Mouse (Mus musculus) forebrain, embryonic 15.5 days (tissue): ENCODE data around the gene Nipsnap2. TPM values are rescaled to one million over a fixed set of nuclear protein-coding genes. Genes with fewer than 3 reads are reported as not detected.
A peak's percentile ranks its signal among the peaks of the same experiment; 100 is the strongest.
"Not testable (repeated sequence)": the region's sequence is repeated elsewhere in the genome, so short reads cannot be mapped to it uniquely, and the experiment has no call there.

ENCODE experiments used
- ATAC-seq: fragments of 200-750 bp; cut with Nextera tagmentation; replicated peaks from 2 replicates; pipeline ENCODE4 v1.8.0; 2017; ENCODE audit warnings: mild to moderate bottlenecking, moderate TSS enrichment, moderate library complexity
- H3K27ac ChIP-seq: fragments of 300-500 bp; sonication (generic); replicated peaks from 2 replicates; pipeline ENCODE4 v1.5.1; 2015; ENCODE audit warnings: mild to moderate bottlenecking, inconsistent platforms
- H3K27me3 ChIP-seq: fragments of 300-500 bp; sonication (generic); 2 replicates; pipeline ENCODE4 v1.6.1; 2015; ENCODE audit warnings: inconsistent platforms
- H3K36me3 ChIP-seq: fragments of 300-500 bp; sonication (generic); 2 replicates; pipeline ENCODE4 v1.6.1; 2015; ENCODE audit warnings: mild to moderate bottlenecking, inconsistent platforms
- H3K4me1 ChIP-seq: fragments of 300-500 bp; sonication (generic); 2 replicates; pipeline ENCODE4 v1.6.1; 2015; ENCODE audit warnings: inconsistent platforms
- H3K4me2 ChIP-seq: fragments of 300-500 bp; sonication (generic); replicated peaks from 2 replicates; pipeline ENCODE4 v1.6.1; 2015; ENCODE audit warnings: mild to moderate bottlenecking, inconsistent platforms
- H3K4me3 ChIP-seq: fragments of 300-500 bp; sonication (generic); 2 replicates; pipeline ENCODE4 v1.5.1; 2015; ENCODE audit warnings: mild to moderate bottlenecking, inconsistent platforms
- H3K9ac ChIP-seq: fragments of 300-500 bp; sonication (generic); replicated peaks from 2 replicates; pipeline ENCODE4 v1.6.1; 2015; ENCODE audit warnings: mild to moderate bottlenecking, inconsistent platforms
- H3K9me3 ChIP-seq: fragments of 300-500 bp; sonication (generic); 2 replicates; pipeline ENCODE4 v1.6.1; 2016; ENCODE audit warnings: inconsistent platforms
- WGBS: fragments of 180-500 bp; shearing (Covaris S2); methylation state at CpG from one replicate; pipeline ENCODE4 v1.1.7; 2015; ENCODE audit warnings: mixed read lengths; 5-methylcytosine and 5-hydroxymethylcytosine counted together
- polyA plus RNA-seq: library from polyadenylated mRNA; unstranded; fragments of >200 nt; fragmentation: Nextera tagmentation; extraction: Ambion mirVana; gene quantifications from 2 replicates; pipeline ENCODE4 v1.2.1, GENCODE M21; 2015

The Nipsnap2 gene
- 75.0 and 79.4 TPM in 2 replicates for polyA plus RNA-seq

DNA sequence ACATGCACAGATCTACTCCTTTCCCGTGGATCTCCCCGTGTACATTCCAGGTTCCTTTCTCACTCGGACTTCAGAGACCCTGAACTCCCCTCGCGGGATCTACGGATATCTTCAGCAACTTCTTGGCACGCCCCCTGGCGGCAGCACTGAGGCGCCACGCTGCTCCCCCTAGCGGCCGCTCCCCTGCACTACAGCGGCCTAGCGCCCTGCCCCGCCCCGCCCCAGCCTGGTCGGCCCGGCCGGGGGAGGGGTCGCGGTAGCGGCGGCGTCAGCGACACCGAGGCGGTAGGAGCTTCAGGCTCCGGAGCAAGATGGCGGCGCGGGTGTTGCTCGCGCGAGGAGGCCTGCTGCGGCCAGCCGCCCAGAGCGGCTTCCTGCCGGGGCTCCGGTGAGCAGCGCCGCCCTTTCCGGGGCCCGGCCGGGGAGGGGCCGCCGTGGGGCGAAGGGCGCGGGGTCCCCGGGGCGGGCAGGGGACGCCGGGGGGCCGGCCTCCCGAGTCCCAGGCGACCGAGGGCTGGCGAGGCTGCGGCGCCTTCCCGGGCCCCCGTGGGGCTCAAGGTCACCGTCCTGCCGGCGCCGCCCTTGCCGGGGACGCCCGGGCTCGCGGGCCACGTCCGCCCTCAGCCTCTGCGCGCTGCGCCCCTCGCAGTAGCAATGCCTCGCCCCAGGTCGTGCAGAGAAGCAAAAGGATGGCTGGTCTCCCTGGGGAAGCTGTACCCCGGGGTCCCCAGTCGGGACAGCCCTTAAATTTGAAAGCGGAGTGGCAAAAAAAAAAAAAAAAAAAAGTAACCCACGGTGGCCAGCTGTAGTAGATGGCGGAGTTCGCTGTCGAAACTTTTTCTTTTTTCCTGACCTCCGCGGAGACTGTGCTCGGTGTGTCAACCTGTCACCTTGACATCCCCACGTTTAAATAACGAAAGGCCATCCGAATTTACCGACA lies at the start of gene Nipsnap2:
Nipsnap2 (plus strand) TSS at position 230 of the 940 bp plus-strand sequence.
- H3K4me2 ChIP-seq, result peak within 1 kb of the TSS; percentile 50
- no peaks in the 10 kb centered on the region for H3K27me3 ChIP-seq
- no peaks in the 10 kb centered on the region for H3K9me3 ChIP-seq
- peak within 1 kb of the TSS; percentile 93 for H3K27ac ChIP-seq
- H3K4me1 ChIP-seq, result peaks cover 11% of the 10 kb centered on the region
- WGBS, result under 1% methylated on average over 72 of the region's 93 CpGs
- peaks cover 2% of the 10 kb centered on the region; the same call in 1 of the 2 replicates for H3K36me3 ChIP-seq
- ATAC-seq, result peak; percentile 95
- H3K4me3 ChIP-seq, result peak within 1 kb of the TSS; percentile 91
- peak within 1 kb of the TSS; percentile 96 for H3K9ac ChIP-seq

DNA sequence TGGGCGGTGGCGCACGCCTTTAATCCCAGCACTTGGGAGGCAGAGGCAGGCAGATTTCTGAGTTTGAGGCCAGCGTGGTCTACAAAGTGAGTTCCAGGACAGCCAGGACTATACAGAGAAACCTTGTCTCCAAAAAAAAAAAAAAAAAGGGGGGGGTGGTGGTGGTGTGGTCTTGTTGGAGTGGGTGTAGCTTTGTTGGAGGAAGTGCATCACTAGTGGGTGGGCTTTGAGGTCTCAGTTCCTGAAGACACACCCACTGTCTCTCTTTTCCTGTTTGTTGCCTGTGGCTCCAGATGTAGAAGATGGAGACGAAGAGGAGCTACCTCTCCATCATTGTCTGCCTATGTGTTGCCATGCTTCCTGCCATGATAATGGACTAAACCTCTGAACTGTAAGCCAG lies 39.7 kb upstream of the Nipsnap2 start:
- not testable (repeated sequence) for H3K4me2 ChIP-seq, H3K9ac ChIP-seq, H3K27ac ChIP-seq, H3K36me3 ChIP-seq, H3K4me1 ChIP-seq, H3K9me3 ChIP-seq, ATAC-seq, H3K27me3 ChIP-seq, H3K4me3 ChIP-seq
- WGBS, result 93% methylated on average over 5 of the region's 5 CpGs

DNA sequence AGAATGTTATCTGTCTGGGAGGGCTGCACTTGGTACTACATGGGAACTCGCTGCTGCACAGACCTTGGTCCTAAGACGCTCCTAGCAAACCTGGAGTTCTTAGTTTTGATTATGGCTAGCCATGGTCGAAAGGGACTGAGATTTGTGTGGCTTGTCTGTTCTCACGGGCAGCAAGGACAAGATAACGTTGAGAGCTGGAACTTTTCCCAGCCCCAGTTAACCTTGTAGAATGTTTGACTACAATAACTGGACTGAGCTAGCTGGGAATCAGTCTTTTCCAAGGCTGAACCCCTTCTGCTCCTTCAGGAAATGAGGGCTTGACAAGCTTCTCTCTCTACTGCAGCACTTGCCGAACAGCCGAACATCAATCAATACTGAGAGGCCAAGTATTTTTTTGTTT lies 37.2 kb upstream of the Nipsnap2 start:
- no peak overlapping the region for H3K4me2 ChIP-seq
- no peaks in the 10 kb centered on the region for H3K9me3 ChIP-seq
- H3K36me3 ChIP-seq, result no peaks in the 10 kb centered on the region
- ATAC-seq, result no peak
- H3K27ac ChIP-seq, result no peak overlapping the region
- no peak overlapping the region for H3K4me3 ChIP-seq
- WGBS, result 83% methylated on average over 7 of the region's 7 CpGs
- no peaks in the 10 kb centered on the region for H3K27me3 ChIP-seq
- H3K9ac ChIP-seq, result no peak overlapping the region
- H3K4me1 ChIP-seq, result no peaks in the 10 kb centered on the region

DNA sequence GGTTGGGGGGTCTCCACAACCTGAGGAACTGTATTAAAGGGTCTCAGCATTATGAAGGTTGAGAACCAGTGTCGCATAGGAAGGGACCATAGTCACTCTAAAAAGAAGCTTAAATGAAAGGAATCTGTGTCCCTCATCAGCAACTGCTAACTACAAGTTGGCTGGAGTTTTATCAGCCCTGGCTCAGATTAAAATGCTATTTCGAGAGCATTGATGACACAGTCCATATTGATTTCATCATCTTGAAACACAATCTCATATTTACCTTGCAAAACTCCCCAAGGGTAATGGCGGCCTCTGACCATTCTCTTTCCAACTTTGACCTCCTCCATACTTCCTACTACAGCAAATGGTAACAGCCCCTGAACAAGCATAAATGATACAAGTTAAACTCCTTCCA lies 34.3 kb upstream of the Nipsnap2 start:
- H3K9ac ChIP-seq, result no peak overlapping the region
- no peak for ATAC-seq
- 84% methylated on average over 3 of the region's 3 CpGs for WGBS
- no peaks in the 10 kb centered on the region; the same call in 1 of the 2 replicates for H3K27me3 ChIP-seq
- H3K4me1 ChIP-seq, result no peaks in the 10 kb centered on the region
- H3K4me2 ChIP-seq, result no peak overlapping the region
- no peak overlapping the region for H3K4me3 ChIP-seq
- no peak overlapping the region for H3K27ac ChIP-seq
- no peaks in the 10 kb centered on the region for H3K9me3 ChIP-seq
- no peaks in the 10 kb centered on the region for H3K36me3 ChIP-seq

DNA sequence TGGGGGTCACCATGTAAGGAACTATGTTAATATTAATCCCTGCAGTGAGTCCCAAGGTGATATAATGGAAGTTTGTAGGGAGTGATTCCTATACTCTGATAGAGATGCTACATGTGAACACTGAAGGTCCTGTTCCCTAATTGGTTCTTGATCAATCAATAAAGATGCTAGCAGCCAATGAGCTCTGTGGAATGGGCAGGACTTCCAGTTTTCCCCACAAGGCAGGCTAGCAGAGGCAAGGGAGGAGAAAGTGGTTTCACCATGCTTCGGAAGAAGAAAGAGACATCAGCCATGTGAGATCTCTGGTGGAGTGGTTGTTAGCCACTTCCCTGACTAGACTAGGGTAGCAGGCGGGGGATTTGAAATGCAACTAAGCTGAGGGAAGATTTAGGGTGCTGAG lies 24.4 kb upstream of the Nipsnap2 start:
- 37% methylated on average over 2 of the region's 2 CpGs for WGBS
- Histone ChIP-seq H3K27ac (no peak overlapping the region), H3K4me2 (no peak overlapping the region), H3K9ac (no peak overlapping the region), H3K4me1 (no peaks in the 10 kb centered on the region), H3K27me3 (peaks cover 4% of the 10 kb centered on the region; the same call in 1 of the 2 replicates), H3K9me3 (no peaks in the 10 kb centered on the region), H3K4me3 (no peak overlapping the region), H3K36me3 (no peaks in the 10 kb centered on the region)
- ATAC-seq, result no peak

DNA sequence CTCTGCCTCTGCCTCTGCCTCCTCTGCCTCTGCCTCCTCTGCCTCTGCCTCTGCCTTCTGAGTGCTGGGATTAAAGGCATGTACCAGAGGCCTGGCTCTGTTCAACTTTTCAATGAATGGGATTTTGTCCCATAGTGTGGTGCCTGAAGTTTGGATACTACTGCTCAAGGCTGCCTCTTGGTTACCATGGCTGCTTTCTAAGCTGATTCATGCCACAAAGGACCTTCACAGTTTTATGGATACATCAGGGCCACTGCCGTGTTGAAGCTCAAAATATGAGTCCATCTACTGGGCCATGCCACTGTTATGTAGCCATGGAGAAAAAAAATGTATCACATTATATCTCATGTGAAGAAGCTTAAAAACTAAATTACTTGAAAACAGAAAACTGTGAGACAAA lies 23.2 kb upstream of the Nipsnap2 start:
- no peaks in the 10 kb centered on the region for H3K36me3 ChIP-seq
- peaks cover 4% of the 10 kb centered on the region; the same call in 1 of the 2 replicates for H3K27me3 ChIP-seq
- no peak for ATAC-seq
- no peak overlapping the region for H3K9ac ChIP-seq
- 85% methylated on average over 1 of the region's 1 CpGs for WGBS
- no peak overlapping the region for H3K4me3 ChIP-seq
- H3K4me2 ChIP-seq, result no peak overlapping the region
- no peak overlapping the region for H3K27ac ChIP-seq
- H3K9me3 ChIP-seq, result no peaks in the 10 kb centered on the region
- no peaks in the 10 kb centered on the region for H3K4me1 ChIP-seq

DNA sequence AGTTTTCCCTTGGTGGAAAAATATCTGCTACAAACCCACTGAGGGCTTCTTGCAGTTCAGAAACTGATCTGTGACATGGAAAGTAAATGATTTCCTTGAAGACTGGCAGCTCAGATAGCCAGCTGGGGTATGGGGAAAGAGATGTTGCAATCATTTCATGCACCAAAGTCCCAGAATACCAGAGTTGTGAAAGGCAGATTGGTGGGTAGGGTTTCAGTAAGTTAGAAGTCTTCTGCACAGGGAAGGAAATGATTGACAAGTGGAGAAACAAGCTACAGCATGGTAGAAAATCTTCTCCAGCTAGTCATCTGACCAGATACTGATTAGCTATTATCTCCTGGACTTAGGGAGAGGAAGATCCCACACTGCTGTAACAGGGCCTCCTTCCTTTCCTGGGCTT lies 21.5 kb upstream of the Nipsnap2 start:
- ATAC-seq, result no peak
- H3K9me3 ChIP-seq, result no peaks in the 10 kb centered on the region
- no peak overlapping the region for H3K27ac ChIP-seq
- no peak overlapping the region for H3K4me3 ChIP-seq
- peaks cover 4% of the 10 kb centered on the region; the same call in 1 of the 2 replicates for H3K27me3 ChIP-seq
- H3K4me2 ChIP-seq, result no peak overlapping the region
- H3K36me3 ChIP-seq, result no peaks in the 10 kb centered on the region
- no peak overlapping the region for H3K9ac ChIP-seq
- no peaks in the 10 kb centered on the region for H3K4me1 ChIP-seq

- Histone ChIP-seq H3K9ac (no peak within 1 kb of the TSS), H3K4me1 (no peaks in the 10 kb centered on the region), H3K36me3 (no peaks in the 10 kb centered on the region), H3K9me3 (no peaks in the 10 kb centered on the region), H3K27me3 (no peaks in the 10 kb centered on the region), H3K4me3 (no peak within 1 kb of the TSS), H3K27ac (no peak within 1 kb of the TSS), H3K4me2 (no peak within 1 kb of the TSS)
- WGBS, result 78% methylated on average over 2 of the region's 2 CpGs
- ATAC-seq, result no peak
Measured at GRCm38 (mm10) chr5:129708412-129708811, 16.5 kb upstream of the Nipsnap2 start, which contains the start of gene Sept14. TSS of gene Sept14 (minus strand) at chr5:129708512.

DNA sequence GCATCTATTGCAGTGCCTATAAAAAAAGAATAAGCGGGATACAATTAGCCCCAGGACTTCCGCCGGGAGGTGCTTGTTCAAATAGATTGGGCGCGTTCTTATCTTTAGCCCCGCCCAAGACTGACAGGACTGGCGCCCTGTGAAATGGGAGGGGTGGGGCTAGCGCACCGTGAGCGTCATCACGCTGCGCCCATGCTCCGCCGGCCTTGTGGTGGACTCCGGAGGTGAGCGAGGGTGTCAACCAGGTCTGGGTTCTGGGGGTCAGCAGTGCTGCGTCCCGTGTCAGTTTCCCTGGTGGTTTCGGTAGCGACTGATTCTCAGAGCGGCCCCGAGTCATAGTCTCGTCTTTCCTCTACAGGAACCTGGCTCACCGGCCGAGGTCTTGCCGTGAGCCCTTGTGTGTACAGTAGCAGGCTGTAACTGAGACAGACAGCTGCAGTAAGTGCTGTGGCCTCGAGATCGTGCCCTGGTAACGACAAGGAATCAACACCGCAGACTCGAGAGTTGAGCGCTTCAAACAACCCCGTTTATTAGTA lies 9.5 kb upstream of the Nipsnap2 start, which contains the start of gene Mrps17:
Mrps17 (plus strand) TSS at position 172 of the 536 bp plus-strand sequence.
- peak within 1 kb of the TSS; percentile 78 for H3K4me2 ChIP-seq
- peak within 1 kb of the TSS; percentile 71 for H3K4me3 ChIP-seq
- H3K27ac ChIP-seq, result peak within 1 kb of the TSS; percentile 64
- H3K36me3 ChIP-seq, result peaks cover 30% of the 10 kb centered on the region
- no peaks in the 10 kb centered on the region for H3K9me3 ChIP-seq
- H3K9ac ChIP-seq, result peak within 1 kb of the TSS; percentile 68
- peak; percentile 96 for ATAC-seq
- H3K4me1 ChIP-seq, result peaks cover 13% of the 10 kb centered on the region
- H3K27me3 ChIP-seq, result no peaks in the 10 kb centered on the region
- WGBS, result under 1% methylated on average over 33 of the region's 33 CpGs

DNA sequence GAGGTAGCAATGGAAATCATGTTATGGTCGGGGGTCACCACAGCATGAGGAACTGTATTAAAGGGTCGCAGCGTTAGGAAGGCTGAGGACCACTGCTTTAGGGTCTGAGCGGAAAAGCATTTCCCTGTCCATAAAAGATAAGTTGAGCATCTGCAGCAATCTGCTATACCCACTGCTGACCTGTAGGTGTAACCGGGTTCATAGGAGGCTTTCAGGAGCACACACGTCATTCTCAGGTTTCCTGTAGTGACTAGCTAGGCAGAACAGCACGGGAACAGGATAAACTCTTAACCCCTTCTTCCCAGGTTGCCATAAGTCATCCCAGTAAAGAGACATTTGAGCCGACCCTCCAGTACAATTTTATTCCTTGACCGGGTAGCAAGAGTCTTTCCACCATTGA lies 7.8 kb upstream of the Nipsnap2 start:
- H3K9me3 ChIP-seq, result no peaks in the 10 kb centered on the region
- WGBS, result 88% methylated on average over 9 of the region's 9 CpGs
- no peak for ATAC-seq
- no peak overlapping the region for H3K4me3 ChIP-seq
- H3K36me3 ChIP-seq, result peaks cover 30% of the 10 kb centered on the region
- H3K4me2 ChIP-seq, result no peak overlapping the region
- H3K4me1 ChIP-seq, result peaks cover 13% of the 10 kb centered on the region
- H3K27ac ChIP-seq, result no peak overlapping the region
- H3K9ac ChIP-seq, result no peak overlapping the region
- no peaks in the 10 kb centered on the region for H3K27me3 ChIP-seq

DNA sequence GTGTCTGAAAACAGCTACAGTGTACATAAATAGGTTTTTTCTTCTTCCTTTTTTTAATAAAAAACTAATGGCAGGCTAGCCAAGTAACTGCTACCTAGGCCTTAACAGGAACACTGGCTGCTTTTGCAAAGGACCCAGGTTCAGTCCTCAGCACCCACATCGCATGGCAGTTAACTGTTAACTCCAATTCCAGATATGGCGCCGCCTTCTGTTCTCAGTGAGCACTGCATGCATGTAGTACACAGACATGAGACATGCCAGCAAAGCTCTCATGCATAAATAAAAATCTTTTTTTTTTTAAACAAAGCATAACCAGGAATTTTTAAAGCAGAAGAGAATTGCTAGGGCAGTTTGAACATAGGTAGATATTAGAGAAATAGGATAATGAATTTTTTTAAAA lies 4.7 kb upstream of the Nipsnap2 start:
- Histone ChIP-seq H3K4me2 (no peak overlapping the region), H3K27me3 (no peaks in the 10 kb centered on the region), H3K36me3 (peaks cover 30% of the 10 kb centered on the region), H3K4me3 (no peak overlapping the region), H3K9ac (no peak overlapping the region), H3K9me3 (no peaks in the 10 kb centered on the region), H3K4me1 (peaks cover 9% of the 10 kb centered on the region), H3K27ac (no peak overlapping the region)
- no peak for ATAC-seq
- WGBS, result 88% methylated on average over 3 of the region's 3 CpGs

- ATAC-seq, result no peak
Measured at GRCm38 (mm10) chr5:129724268-129724667, 595 bp upstream of the Nipsnap2 start.

More at GRCm38 (mm10) chr5:129724268-129724667, 595 bp upstream of the Nipsnap2 start:
- Histone ChIP-seq H3K9me3 (no peaks in the 10 kb centered on the region), H3K4me3 (peak overlapping the region; percentile 91), H3K4me1 (peaks cover 11% of the 10 kb centered on the region), H3K27me3 (no peaks in the 10 kb centered on the region), H3K9ac (no peak overlapping the region), H3K27ac (no peak overlapping the region), H3K36me3 (peaks cover 10% of the 10 kb centered on the region), H3K4me2 (0 out of 2 replicates have a peak overlapping the region, but pooled peaks have one; percentile 50)
- WGBS, result 56% methylated on average over 4 of the region's 4 CpGs
